Mouse (Mus musculus) left cerebral cortex, postnatal 25 days (tissue): ENCODE results near the gene Olfr283. TPM values are rescaled to one million over a fixed set of nuclear protein-coding genes. Genes with fewer than 3 reads are reported as not detected.

Source experiments
- total RNA-seq, 2 experiments: library from RNA; stranded (reverse); gene quantifications; 2 replicates each; pipeline ENCODE4 v1.2.3; 2021

Olfr283 gene
- total RNA-seq, 2 experiments from 2014 or later, result not detected

Other genes starting within 250 kb of the Olfr283 start
- 10 to 100 TPM; 46.5 to 48.0 TPM for gene Asb8, start 215.3 kb downstream of the Olfr283 start, total RNA-seq
- gene Ccdc184, start 213.8 kb downstream of the Olfr283 start, total RNA-seq, result 10 to 100 TPM; 18.8 to 21.1 TPM
- gene Olfr288, start 185.4 kb downstream of the Olfr283 start, total RNA-seq, result not detected
- not detected for gene Gm44579, start 160.0 kb downstream of the Olfr283 start, total RNA-seq
- gene Olfr287, start 159.9 kb downstream of the Olfr283 start, total RNA-seq, result 1 to 10 TPM; 4.0 to 4.2 TPM
- not detected for gene Olfr286, start 146.5 kb downstream of the Olfr283 start, total RNA-seq
- not detected for gene H1fnt, start 123.7 kb downstream of the Olfr283 start, total RNA-seq
- gene Zfp641, start 84.8 kb downstream of the Olfr283 start, total RNA-seq, result 1 to 10 TPM; 5.6 to 5.7 TPM
- gene Olfr285, start 63.6 kb downstream of the Olfr283 start, total RNA-seq, result not detected
- not detected for gene Olfr284, start 40.0 kb downstream of the Olfr283 start, total RNA-seq
- not detected for gene Olfr282, start 50.3 kb upstream of the Olfr283 start, total RNA-seq
- gene Olfr281, start 71.6 kb upstream of the Olfr283 start, total RNA-seq, result not detected
- not detected for gene OR5BS1P, start 89.0 kb upstream of the Olfr283 start, total RNA-seq
- gene Lalba, start 101.8 kb upstream of the Olfr283 start, total RNA-seq, result not detected
- gene Olfr279, start 111.5 kb upstream of the Olfr283 start, total RNA-seq, result not detected
- gene Kansl2, start 153.3 kb upstream of the Olfr283 start, total RNA-seq, result 10 to 100 TPM; 58.1 to 62.6 TPM
- gene Ccnt1, start 190.0 kb upstream of the Olfr283 start, total RNA-seq, result 10 to 100 TPM; 45.5 to 45.9 TPM
- gene 4930415O20Rik, start 190.1 kb upstream of the Olfr283 start, total RNA-seq, result not detected
- 10 to 100 TPM; 51.7 to 53.7 TPM for gene Adcy6, start 229.1 kb upstream of the Olfr283 start, total RNA-seq
- 100 to 1,000 TPM; 277 to 286 TPM for gene Cacnb3, start 249.9 kb upstream of the Olfr283 start, total RNA-seq